Mouse (Mus musculus) heart, adult 9 months (tissue): ENCODE results near the gene Tnfrsf13c.

Experiments
- DNase-seq, 2 experiments: peaks; one replicate each; pipeline ENCODE4 v3.0.0; 2022; ENCODE audit warnings: low spot score in 2 of 2

The Tnfrsf13c gene

GRCm38 (mm10) chr15:82208307-82208706 lies 15.9 kb downstream of the Tnfrsf13c start:
- no peak for DNase-seq

- no peak for DNase-seq
These were observed 16.5 kb downstream of the Tnfrsf13c start for GRCm38 (mm10) chr15:82207504-82208219.

- DNase-seq = no peak
These were observed 17.1 kb downstream of the Tnfrsf13c start for GRCm38 (mm10) chr15:82207105-82207459.

GRCm38 (mm10) chr15:82206365-82207104 lies 17.6 kb downstream of the Tnfrsf13c start:
- DNase-seq = peak; percentile 79 to 85

- DNase-seq = no peak
These were observed 19.3 kb downstream of the Tnfrsf13c start for GRCm38 (mm10) chr15:82204680-82205371.

- no peak for DNase-seq
These were observed 20.4 kb downstream of the Tnfrsf13c start for GRCm38 (mm10) chr15:82203611-82204351.

- no peak for DNase-seq
These were observed 21.1 kb downstream of the Tnfrsf13c start for GRCm38 (mm10) chr15:82203090-82203489.

- no peak for DNase-seq
These were observed 22.1 kb downstream of the Tnfrsf13c start for GRCm38 (mm10) chr15:82202086-82202485.

GRCm38 (mm10) chr15:82199546-82199945 lies 24.6 kb downstream of the Tnfrsf13c start:
- DNase-seq = no peak

- no peak for DNase-seq
These were observed 25.8 kb downstream of the Tnfrsf13c start for GRCm38 (mm10) chr15:82198342-82198741.

GRCm38 (mm10) chr15:82197937-82198336 lies 26.2 kb downstream of the Tnfrsf13c start:
- no peak for DNase-seq

GRCm38 (mm10) chr15:82197246-82197750 lies 26.9 kb downstream of the Tnfrsf13c start:
- DNase-seq = no peak

- DNase-seq = no peak
These were observed 27.9 kb downstream of the Tnfrsf13c start for GRCm38 (mm10) chr15:82196300-82196699.

GRCm38 (mm10) chr15:82192617-82193016 lies 31.6 kb downstream of the Tnfrsf13c start:
- no peak for DNase-seq

- DNase-seq = peak in 1 of 2 experiments; percentile 44
These were observed 35.5 kb downstream of the Tnfrsf13c start for GRCm38 (mm10) chr15:82188481-82189240.

- DNase-seq = no peak
These were observed 36.2 kb downstream of the Tnfrsf13c start for GRCm38 (mm10) chr15:82187924-82188323.

GRCm38 (mm10) chr15:82187401-82187800 lies 36.8 kb downstream of the Tnfrsf13c start:
- no peak for DNase-seq

- no peak for DNase-seq
These were observed 37.2 kb downstream of the Tnfrsf13c start for GRCm38 (mm10) chr15:82186931-82187330.

GRCm38 (mm10) chr15:82186131-82186530 lies 38.0 kb downstream of the Tnfrsf13c start:
- peak in 1 of 2 experiments; percentile 15 for DNase-seq

GRCm38 (mm10) chr15:82185062-82185783 lies 38.9 kb downstream of the Tnfrsf13c start:
- no peak for DNase-seq
